ENCODE assay signal across 20 mouse cellular contexts in genomic region chr10:30259716-30260115, GRCm38 (mm10). TPM values are rescaled to one million over a fixed set of nuclear protein-coding genes. Genes with fewer than 3 reads are reported as not detected.
DNase-seq lines count a peak whose midpoint lies in the region; ATAC-seq and TF ChIP-seq lines count a peak whose summit lies in the region.
"Had no signal": no experiment of that assay in that cellular context is flagged by ENCODE, and none has a peak within 500 bp of the region (broad histone marks: within the 10 kb centered on the region; RNA-seq: fewer than 3 reads in every experiment).

No protein-coding gene starts in this region.

- WGBS in hindbrain, postnatal 0 days: 64% methylated on average over 3 of the region's 3 CpGs
- 80% methylated on average over 3 of the region's 3 CpGs for WGBS in hindbrain, embryonic 12.5 days

- H3K4me2 ChIP-seq in hindbrain, postnatal 0 days (ENCODE audit: low read depth, low read length): no peak overlapping the region
- H3K4me2 ChIP-seq in hindbrain, embryonic 12.5 days (replicated peaks): no peak overlapping the region
- H3K4me2 ChIP-seq: heart, embryonic 12.5 days; hindbrain, embryonic 15.5 days; limb, embryonic 12.5 days; midbrain, embryonic 13.5 days had no signal

- no peak overlapping the region for H3K4me3 ChIP-seq in hindbrain, postnatal 0 days (ENCODE audit: low read length)
- H3K4me3 ChIP-seq in hindbrain, embryonic 12.5 days: no peak overlapping the region
- H3K4me3 ChIP-seq: erythroblast, embryonic 14.5 days; heart, embryonic 12.5 days; hindbrain, embryonic 15.5 days; limb, embryonic 12.5 days; midbrain, embryonic 13.5 days had no signal

- H3K27ac ChIP-seq in hindbrain, postnatal 0 days: no peak overlapping the region
- no peak overlapping the region for H3K27ac ChIP-seq in hindbrain, embryonic 12.5 days
- H3K27ac ChIP-seq: hindbrain, embryonic 15.5 days; kidney, postnatal 0 days; limb, embryonic 12.5 days; midbrain, embryonic 13.5 days had no signal

- no peak overlapping the region for H3K9ac ChIP-seq in hindbrain, postnatal 0 days (replicated peaks; ENCODE audit: low read length)
- no peak overlapping the region for H3K9ac ChIP-seq in hindbrain, embryonic 12.5 days
- H3K9ac ChIP-seq: heart, embryonic 12.5 days; hindbrain, embryonic 15.5 days; limb, embryonic 12.5 days; midbrain, embryonic 13.5 days had no signal

- intact Hi-C loops in gastrocnemius, postnatal 14 days (cut with DNase I; ENCODE audit: low total_unique reads): no loop called here

- DNase-seq in adrenal gland, adult (ENCODE audit: inconsistent age in 2 of 2, low spot score in 1 of 2): peak; percentile 7 to 70
- no peak for DNase-seq in adrenal gland, postnatal 4 days (ENCODE audit: low spot score in 2 of 2)
- peak; percentile 39 for DNase-seq in hindbrain, postnatal 0 days (ENCODE audit: low spot score)
- DNase-seq in 3134 (ENCODE audit: extremely low read depth, insufficient read length, low spot score) (peak; percentile 37), adipocyte (ENCODE audit: low spot score) (peak; percentile 63)
- no peak for DNase-seq in frontal cortex, postnatal 14 days (ENCODE audit: low spot score in 2 of 2)
- no peak for DNase-seq in gastrocnemius, postnatal 14 days
- DNase-seq: adrenal gland, adult 8-10 months; cerebellum, postnatal 36 days; lung, adult 2 months; retina, postnatal 1 day; thymus, postnatal 4 days had no signal

- H3K4me1 ChIP-seq in hindbrain, postnatal 0 days (ENCODE audit: insufficient read depth, low read length): no peaks in the 10 kb centered on the region
- H3K4me1 ChIP-seq in hindbrain, embryonic 12.5 days: no peaks in the 10 kb centered on the region
- H3K4me1 ChIP-seq: heart, embryonic 12.5 days; hindbrain, embryonic 15.5 days; limb, embryonic 12.5 days; midbrain, embryonic 13.5 days had no signal

- ATAC-seq in hindbrain, postnatal 0 days: no peak
- no peak for ATAC-seq in hindbrain, embryonic 12.5 days (ENCODE audit: low FRiP score)
- ATAC-seq: intestine, postnatal 0 days; midbrain, embryonic 13.5 days had no signal

- H3K9me3 ChIP-seq in hindbrain, postnatal 0 days (ENCODE audit: low read length): no peaks in the 10 kb centered on the region
- no peaks in the 10 kb centered on the region for H3K9me3 ChIP-seq in hindbrain, embryonic 12.5 days (replicated peaks)
- H3K9me3 ChIP-seq: heart, embryonic 12.5 days; hindbrain, embryonic 15.5 days; limb, embryonic 12.5 days; midbrain, embryonic 13.5 days had no signal

- no peaks in the 10 kb centered on the region for H3K27me3 ChIP-seq in hindbrain, postnatal 0 days (ENCODE audit: insufficient read depth, low read length)
- no peaks in the 10 kb centered on the region for H3K27me3 ChIP-seq in hindbrain, embryonic 12.5 days
- H3K27me3 ChIP-seq: heart, embryonic 12.5 days; hindbrain, embryonic 15.5 days; limb, embryonic 12.5 days; midbrain, embryonic 13.5 days had no signal

- H3K36me3 ChIP-seq in hindbrain, postnatal 0 days (ENCODE audit: insufficient read depth, low read length): no peaks in the 10 kb centered on the region
- no peaks in the 10 kb centered on the region for H3K36me3 ChIP-seq in hindbrain, embryonic 12.5 days
- H3K36me3 ChIP-seq: heart, embryonic 12.5 days; hindbrain, embryonic 15.5 days; limb, embryonic 12.5 days; midbrain, embryonic 13.5 days had no signal

- TF ChIP-seq CTCF in hindbrain, postnatal 0 days (IDR thresholded peaks at IDR 0.05; ENCODE audit: low read depth): no peak

RNA-seq across cellular contexts. Expression of gene Cenpw, which starts 59.4 kb away (rescaled TPM):
- 1 to 10 TPM; 6.4 to 8.2 TPM for total RNA-seq in adrenal gland, postnatal 4 days (2021)
- total RNA-seq in hindbrain, postnatal 0 days (2014; rRNA removed): 4.3 and 9.7 TPM in 2 replicates
- 21.3 and 22.4 TPM in 2 replicates for polyA plus RNA-seq in hindbrain, postnatal 0 days (2015; fragmentation: Nextera tagmentation; extraction: Ambion mirVana)
- polyA plus RNA-seq in hindbrain, embryonic 12.5 days (2016; fragmentation: Nextera tagmentation; extraction: Ambion mirVana): 24.2 and 30.0 TPM in 2 replicates
- under 1 TPM; 0.60 to 0.76 TPM for total RNA-seq in gastrocnemius, postnatal 14 days (2021)

Comparison
In these comparisons a context has a peak if more than half of its experiments do, and no peak if none do; other contexts are left out.
1. DNase-seq: peak in adrenal gland, adult (2 of 2), hindbrain, postnatal 0 days (single experiment), 3134 (single experiment) and adipocyte (single experiment); none in adrenal gland, postnatal 4 days (0 of 2), frontal cortex, postnatal 14 days (0 of 2) and gastrocnemius, postnatal 14 days (single experiment).